Mouse (Mus musculus): Measurements from ENCODE around the gene Gm45062.

Gm45062 gene

DNA sequence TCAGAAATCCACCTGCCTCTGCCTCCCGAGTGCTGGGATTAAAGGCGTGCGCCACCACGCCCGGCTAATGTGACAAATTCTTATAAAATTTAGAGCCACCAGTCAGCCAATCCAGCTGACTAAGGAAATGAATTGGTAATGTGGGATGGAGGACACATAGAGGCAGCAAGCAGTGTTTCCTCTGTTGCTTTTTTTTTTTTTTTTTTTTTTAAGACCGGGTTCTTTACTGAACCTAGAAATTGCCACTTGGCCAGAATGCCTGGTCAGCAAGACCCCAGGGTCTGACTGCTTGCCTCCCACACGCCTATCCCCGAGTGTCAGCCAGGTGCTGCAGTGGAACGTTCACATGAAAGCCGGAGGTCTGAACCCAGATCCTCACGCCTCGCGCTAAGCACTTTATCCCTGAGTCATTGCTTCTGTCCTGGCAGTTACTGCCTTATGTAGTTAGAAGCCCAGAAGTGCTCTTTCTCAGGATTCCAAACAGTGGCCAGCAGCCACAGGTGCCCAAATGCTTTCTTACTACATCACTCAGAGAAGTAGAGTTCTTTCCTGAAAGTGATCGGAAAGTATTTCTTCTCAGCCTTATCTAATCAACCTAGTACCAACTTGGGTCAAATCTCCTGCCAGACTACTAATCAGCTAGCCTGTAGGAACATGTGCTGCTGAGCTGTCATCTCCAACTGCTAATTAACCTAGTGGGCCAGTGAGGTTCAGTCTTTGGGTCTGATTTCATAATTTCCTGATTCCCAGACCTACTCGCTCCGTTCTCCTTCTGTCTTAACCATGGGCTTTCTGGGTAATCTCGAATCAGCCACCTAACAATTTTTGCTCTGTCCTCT is 225.4 kb downstream of the Gm45062 start:
- POLR2A ChIA-PET = interaction anchor here in 3 of 4 experiments (0.5 to 2.1 kb wide), 13 partner anchors 8 to 790 kb away, joined by 3 to 9 read pairs (median 3); partner anchors contain the start of gene Glcci1 (in 1 of the 3)

DNA sequence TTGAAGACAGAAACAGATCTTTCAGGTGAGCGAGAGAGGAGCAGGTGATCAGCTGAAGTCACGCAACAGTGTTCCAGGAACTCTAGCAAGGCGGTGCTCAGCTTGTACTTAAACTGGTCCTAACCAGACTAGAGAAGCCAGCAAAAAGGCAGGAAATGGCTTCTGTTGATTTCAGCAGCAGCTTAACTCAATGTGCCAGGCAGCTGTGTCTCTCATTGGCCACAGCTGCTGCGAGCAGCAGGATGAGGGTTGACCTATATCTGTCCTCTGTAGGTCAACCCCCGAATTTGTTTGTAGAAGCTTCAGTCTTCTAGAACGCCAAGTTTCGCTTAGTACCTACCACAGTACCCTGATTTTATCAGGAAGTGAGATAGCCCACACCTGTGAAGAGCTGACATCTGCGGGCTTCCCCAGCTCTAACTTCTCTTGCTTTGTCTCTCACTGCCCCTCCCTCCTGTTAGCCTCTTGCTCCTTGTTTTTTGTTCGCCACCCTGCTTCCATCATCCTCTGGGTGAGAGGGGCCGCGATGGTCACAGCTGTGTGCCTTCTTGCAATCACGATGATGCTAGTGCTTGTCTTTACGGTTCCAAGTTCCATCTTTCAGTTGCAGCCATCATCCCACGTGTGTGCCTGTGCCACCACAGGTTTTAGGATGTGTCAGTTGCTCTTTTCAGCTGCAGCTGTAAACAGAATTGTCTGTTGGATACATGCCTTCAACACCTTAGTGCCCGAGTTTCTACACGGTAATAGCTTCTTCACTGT is 226.3 kb downstream of the Gm45062 start:
- CTCF ChIA-PET = interaction anchor here in 1 of 4 experiments (1.0 kb wide), 1 partner anchor 210 kb away, joined by 3 read pairs; no protein-coding TSS in a partner anchor
- POLR2A ChIA-PET = interaction anchor here in 3 of 4 experiments (0.6 to 2.1 kb wide), 17 partner anchors 9 to 791 kb away, joined by 3 to 9 read pairs (median 3); partner anchors contain the start of gene Glcci1 (in 1 of the 3)

More for the DNA sequence above, 225.4 kb downstream of the Gm45062 start:
- CTCF ChIA-PET = interaction anchor here in 1 of 4 experiments (1.0 kb wide), 1 partner anchor 209 kb away, joined by 3 read pairs; no protein-coding TSS in a partner anchor

DNA sequence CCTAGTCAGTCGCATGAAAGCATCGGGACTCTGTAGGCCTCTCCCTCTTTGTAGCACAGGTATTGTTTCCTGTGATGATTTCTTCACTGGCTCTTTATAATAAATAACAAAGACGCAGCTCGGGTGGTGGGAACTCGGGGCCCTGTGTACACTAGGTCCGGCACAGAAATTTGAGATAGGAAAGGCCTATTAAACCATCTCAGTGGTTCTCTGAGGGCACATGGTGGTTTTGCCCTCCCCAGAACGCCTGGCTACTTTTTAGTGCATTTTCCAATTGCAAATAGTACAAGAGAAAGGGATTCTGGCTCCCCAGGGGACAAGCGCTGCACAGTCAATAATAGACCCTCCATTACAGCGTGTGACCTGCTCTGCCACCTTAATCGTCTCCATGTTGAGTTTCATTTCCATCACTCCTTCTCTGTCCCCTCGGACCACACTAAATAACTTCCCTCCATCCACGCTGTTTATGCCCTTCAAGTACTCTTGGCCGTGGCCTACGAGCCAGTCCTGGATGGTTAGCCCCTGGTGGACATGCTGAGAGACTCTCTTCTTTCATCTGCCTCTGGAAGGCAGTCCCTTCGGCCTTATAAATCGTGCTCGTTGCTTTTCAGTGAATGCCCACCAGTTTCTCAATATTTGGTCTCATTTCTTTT is 227.3 kb downstream of the Gm45062 start:
- POLR2A ChIA-PET = interaction anchor here in 2 of 4 experiments (0.5 to 2.1 kb wide), 5 partner anchors 22 to 178 kb away, joined by 3 to 9 read pairs (median 4); no protein-coding TSS in a partner anchor
- CTCF ChIA-PET = no interaction called here

DNA sequence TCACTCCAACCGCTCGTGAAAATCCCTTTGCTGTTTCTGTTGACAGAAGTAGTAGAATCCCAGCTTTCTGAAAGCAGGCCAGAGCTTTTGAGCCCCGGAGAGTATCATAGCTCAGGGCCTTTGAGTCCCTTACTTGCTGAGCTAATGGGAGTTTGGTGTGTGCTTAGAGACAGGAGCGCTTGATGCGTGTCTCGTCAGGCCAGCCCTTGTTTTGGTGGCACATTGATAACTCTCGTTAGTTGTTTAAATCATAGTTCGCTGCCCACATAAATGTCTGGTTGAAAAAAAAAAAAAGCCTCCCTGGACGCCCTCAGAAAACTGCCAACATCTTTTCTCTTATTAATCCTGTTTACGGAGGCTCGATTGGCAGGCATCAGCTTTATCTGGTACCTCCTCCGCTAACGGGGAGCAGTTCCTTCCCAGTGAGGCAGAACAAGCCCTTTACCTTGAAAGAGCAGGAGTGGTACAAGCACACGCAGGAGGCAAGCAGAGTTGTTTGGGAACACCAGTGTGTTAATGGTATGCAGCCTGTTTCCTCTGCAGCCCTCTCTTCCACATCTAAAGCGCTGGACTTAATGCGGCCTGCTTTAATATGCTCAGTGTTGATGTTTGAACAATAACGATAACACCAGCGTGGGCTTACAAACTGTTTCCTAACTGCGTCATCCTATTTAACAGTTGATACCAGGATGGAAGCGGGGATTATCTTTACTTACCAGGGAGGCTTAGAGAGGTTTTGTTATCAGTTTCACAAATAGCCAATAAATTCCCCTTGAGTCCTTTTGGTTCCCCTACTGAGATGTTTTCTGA is 228.0 kb downstream of the Gm45062 start:
- CTCF ChIA-PET = no interaction called here

DNA sequence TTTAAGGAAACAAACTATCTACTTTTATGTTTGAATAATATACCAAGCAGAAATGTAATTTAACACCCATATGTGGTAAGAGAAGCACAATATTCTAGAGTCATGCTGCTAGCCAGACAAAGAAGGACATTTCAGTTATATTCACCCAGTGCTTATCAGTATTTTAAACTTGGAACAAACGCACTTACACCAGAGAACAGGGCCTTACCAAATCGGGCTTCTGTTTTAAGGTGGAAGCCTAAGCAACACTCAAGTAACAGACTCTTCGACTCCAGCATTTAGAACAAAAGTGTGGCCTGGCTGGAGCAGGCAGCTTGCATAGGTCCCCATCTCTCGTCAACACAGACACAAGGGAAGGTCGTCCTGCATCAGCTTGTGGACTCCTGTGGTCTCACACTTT is 229.0 kb downstream of the Gm45062 start:
- ChIA-PET CTCF (no interaction called here), POLR2A (no interaction called here)

More for the DNA sequence above, 228.0 kb downstream of the Gm45062 start:
- POLR2A ChIA-PET = interaction anchor here in 2 of 4 experiments (0.5 to 1.3 kb wide), 3 partner anchors 21 to 230 kb away, joined by 4 to 6 read pairs (median 4); no protein-coding TSS in a partner anchor

DNA sequence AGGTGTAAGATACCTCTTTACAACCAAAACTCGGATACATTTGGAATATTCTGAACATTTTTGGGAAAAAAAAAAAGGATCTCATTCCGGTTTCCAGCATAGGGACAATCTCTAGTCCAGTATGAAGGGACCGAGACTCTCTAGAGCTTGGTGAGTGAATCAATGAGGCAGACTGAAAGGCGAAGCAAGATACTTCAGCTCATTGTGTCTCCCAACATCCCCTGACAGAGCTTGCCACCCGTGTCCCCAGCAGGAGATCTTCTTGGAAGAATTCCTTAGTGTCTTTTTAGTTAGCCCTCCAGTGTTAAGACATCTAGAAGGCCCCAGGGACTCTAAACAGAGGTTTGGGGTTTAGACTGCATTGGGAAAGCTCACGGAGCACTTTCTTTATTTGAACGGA is 230.0 kb downstream of the Gm45062 start:
- CTCF ChIA-PET = no interaction called here
- POLR2A ChIA-PET = no interaction called here

DNA sequence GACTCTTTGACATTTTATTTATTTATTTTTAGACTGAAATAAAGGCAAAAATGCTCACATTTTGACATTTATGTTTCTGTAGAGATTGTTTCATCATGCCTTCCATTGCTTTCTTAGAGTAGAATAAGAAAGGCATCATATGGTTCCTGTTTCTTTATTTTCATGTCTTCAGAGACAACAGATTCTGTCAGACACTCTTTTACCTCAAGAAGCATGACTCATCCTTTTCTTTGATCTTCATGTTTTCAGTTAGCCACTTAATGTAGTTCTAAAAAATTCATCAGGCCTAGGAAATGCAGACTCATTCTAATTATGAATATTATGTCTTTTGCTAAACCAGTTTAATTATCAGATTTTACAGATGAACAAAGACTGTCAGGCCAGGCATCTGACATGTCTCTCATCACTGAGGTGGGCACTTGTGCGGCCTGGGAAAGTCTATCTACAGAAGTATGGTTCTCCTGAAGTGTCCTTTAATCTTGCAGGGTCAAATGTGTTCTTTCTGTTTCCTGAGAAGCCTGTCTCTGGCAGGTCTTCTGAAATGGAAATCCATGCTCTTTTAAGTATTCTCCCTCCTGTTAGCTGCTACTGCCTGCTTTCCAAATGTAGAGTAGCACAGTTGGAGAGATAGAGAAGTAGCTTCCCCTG is 230.8 kb downstream of the Gm45062 start:
- CTCF ChIA-PET = no interaction called here
- POLR2A ChIA-PET = no interaction called here

DNA sequence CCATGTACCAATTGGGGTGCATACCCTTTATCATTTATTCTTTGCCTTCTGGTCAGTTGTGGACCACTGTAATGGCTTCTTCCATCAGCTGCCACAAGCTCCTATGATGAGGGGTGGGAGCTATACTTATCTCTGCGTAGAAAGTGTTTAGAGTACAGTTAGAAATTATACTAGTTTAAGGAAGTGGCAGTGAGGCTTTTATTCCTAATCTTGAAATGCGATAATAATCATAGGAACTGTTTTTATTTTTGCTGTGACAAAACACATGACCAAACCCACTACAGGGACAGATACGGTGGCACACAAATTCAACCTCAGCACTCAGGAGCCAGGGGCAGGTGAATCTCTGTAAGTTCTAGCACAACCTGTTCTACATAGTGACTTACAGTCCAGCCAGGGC is 233.0 kb downstream of the Gm45062 start:
- CTCF ChIA-PET = no interaction called here
- POLR2A ChIA-PET = interaction anchor here in 1 of 4 experiments (1.0 kb wide), 1 partner anchor 10 kb away, joined by 3 read pairs; no protein-coding TSS in a partner anchor

DNA sequence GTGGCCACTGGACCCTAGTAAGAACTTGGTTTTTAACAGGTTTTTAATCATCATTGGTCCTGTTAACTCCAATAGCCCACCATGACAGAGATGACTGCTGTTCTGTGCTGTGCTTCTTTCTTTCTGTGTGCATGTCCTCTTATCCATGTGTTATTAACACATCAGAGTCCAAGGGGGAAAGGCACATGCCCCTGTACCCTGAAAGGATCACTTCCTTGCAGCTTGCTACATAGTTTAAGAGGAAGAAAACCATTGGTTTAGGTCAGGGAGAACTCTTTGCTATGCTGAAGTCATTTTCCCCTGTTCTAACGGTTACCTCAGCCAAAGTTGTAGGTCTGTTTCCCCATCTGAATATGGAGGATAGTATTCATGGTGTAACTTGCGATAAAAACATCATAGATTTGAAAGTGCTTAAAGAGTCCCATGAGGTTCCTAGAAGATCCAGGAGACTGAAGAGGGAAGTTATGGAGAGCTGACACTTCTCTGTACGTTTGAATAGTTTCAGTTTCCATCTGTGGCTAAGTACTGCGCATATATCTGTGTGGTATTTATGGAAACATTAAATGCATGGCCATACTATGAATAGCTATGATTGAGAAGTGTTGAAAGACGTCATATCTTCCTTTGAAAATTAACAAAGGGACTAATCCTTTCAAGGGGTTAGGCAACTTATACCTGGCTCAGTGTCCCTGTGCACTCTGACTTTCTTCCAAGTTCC is 236.0 kb downstream of the Gm45062 start:
- POLR2A ChIA-PET = interaction anchor here in 1 of 4 experiments (0.5 kb wide), 1 partner anchor 287 kb away, joined by 3 read pairs; no protein-coding TSS in a partner anchor
- CTCF ChIA-PET = no interaction called here

DNA sequence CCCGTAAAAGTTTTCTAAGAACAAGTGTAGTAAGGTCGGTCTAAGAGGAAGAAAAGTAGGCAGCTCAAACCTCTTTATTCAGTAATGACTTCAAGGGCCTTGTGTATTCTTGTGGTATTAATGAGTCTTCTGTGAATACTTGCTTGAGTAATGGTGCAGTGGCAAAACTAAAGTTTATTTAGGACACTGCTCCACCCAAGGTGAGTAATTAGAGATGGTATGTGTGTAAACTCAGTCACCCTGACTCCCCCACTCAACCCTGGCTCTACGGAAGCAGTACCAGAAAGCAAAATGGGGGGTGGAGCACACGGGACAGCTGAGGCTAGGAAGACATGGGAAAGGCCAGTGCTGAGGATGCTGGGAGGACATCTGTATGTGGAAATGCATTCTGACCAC is 236.6 kb downstream of the Gm45062 start:
- POLR2A ChIA-PET = no interaction called here
- CTCF ChIA-PET = no interaction called here

DNA sequence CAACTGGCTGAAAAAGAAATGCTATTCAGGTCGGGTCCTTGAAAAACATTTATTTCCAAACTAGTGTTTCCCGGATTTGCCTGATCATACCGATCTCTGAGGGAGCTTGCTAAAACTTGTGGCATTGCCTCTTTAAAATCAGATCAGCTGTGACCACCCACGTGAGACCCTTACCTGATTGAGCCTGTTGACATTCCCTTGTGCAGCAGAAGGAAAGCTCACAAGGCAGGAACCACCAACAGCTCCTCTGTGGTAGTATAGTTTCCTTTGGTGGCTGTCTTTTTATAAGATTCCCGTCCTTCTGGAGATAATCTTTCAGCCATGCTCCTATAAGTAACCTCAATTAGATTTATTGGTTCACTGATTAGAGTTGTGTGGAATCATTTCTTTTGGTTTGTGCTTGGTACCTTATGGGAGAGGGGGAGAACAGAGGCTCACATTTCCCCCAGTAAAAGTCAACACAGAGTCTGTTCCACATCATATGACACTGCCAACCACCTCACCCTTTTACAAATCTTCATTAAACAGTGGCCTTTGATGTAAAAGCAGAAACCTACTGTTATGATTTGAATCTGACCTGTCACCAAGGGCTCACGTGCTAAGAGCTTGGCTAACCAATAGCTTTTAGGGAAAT is 238.1 kb downstream of the Gm45062 start:
- POLR2A ChIA-PET = interaction anchor here in 2 of 4 experiments (0.7 to 1.1 kb wide), 3 partner anchors 12 to 13 kb away, joined by 3 to 4 read pairs (median 3); partner anchors contain the start of gene Glcci1 (in 1 of the 2)
- CTCF ChIA-PET = no interaction called here

DNA sequence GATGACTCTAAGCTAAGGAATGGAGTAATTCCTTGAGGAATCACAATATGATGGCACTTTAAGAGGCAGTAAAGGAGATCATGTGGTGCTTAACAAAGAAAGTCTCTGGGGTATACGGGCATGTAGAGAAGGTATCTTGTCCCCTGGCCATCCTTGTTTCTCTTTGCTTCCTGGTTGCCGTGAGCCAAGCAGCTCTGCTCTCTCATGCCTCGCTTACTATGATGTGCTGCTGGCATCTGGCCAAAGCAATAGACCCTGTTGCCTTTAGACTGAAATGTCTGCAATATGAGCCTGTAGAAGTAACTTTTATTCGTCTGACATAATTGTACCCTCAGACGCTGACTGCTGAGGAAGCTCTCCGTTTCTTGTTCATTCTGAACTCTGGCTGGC is 238.6 kb downstream of the Gm45062 start:
- ChIA-PET CTCF (no interaction called here), POLR2A (interaction anchor here in 2 of 4 experiments (0.7 to 1.1 kb wide), 3 partner anchors 12 kb away, joined by 3 to 4 read pairs (median 3); partner anchors contain the start of gene Glcci1 (in 1 of the 2))

DNA sequence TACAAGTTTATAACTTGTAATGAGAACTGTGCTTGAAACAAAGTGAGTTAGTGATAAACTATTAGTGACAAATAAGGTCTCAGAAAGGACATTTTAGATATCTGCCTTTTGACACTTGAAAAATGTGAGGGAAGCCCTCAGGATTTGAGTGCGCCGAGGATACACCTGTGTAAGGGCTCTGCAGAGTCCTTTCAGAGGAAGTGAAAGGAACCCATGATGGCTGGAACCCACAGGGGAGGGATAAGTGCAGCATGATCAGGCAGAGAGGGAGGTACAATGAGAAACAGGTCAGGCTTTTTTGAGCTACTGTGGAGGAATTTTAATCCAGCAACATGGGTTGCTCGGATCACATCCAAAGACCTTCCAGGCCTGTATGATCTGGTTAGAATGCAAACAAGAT is 239.7 kb downstream of the Gm45062 start:
- ChIA-PET POLR2A (interaction anchor here in 1 of 4 experiments (1.2 kb wide), 1 partner anchor 13 kb away, joined by 3 read pairs; no protein-coding TSS in a partner anchor), CTCF (no interaction called here)

DNA sequence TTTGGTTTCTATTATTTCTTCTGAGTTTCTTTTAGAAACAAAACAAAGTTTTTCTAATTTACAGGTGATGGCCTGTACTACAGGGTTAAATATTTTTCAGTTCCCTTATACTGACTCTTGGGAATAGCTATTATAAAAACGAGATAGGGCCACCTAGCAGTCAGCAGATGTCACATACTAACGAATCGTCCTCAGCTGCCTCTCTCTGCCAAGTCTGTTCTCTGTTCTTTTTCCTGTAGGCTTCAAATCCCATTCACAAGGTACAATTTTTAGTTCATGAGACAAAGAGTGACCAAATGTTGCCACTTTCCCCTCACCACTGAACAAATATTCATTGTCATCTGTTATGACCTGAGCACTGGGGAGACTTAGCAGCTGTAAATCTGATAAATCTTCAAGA is 244.7 kb downstream of the Gm45062 start:
- ChIA-PET CTCF (no interaction called here), POLR2A (interaction anchor here in 1 of 4 experiments (0.8 kb wide), 1 partner anchor 107 kb away, joined by 3 read pairs; no protein-coding TSS in a partner anchor)

DNA sequence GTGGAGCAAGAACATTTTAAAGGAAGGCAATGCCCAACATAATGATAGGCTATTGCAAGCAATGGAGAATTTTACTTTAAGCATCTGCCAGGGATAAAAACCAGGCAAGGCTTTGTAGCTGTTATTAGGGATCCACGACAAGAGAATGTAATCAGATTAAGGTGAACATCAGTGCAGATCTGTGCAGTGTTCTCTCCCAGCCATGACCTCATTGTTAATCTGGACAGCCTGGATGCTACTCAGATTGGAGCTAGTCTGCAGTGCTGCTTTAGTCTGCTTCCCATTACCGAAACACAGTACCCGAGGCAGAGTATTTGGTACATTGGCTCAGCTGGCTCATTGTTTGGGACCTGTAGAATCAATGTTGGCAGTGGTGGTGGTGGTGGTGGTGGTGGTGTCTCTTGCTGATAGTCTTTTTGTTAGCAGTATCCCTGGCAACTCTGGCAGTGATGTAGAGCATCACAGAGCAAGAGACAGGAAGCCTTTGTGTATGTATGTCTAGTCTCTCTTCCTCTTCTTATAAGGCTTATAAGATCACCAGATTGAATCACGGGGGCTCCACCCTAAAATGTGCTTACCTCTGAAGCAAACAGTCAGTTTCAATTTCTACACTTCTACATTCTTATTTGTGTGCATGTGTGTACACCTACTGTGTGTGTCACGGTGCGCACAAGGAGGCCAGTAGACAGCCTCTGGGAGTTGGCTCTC is 245.4 kb downstream of the Gm45062 start:
- POLR2A ChIA-PET = interaction anchor here in 1 of 4 experiments (1.2 kb wide), 1 partner anchor 17 kb away, joined by 5 read pairs; no protein-coding TSS in a partner anchor
- CTCF ChIA-PET = no interaction called here

DNA sequence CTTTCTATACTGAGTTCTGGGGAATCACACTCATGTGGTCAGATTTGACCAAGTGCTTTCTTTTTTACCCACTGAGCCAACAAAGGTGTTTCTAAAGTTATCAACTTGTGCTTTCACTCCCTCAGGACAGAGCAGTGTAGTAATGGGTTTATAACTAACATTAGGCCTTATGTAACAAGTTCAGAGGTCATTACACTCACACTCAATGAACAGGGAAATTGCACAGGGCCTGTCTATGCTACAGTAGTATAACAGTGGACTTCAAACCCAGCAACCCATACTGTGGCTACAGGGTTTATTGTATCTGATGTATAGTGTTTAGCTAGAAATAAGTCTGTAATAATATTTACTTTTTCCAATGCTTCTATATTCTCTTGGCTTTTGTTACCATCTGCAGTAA is 247.4 kb downstream of the Gm45062 start:
- ChIA-PET POLR2A (no interaction called here), CTCF (no interaction called here)

Data from embryonic stem cell, embryonic (primary cell).